Mouse (Mus musculus) spleen, adult 2 months (tissue): Measurements from ENCODE around the gene Meox1. TPM values are rescaled to one million over a fixed set of nuclear protein-coding genes. Genes with fewer than 3 reads are reported as not detected.

Source experiments
- DNase-seq, 2 experiments: peaks; one replicate each; pipeline versions ENCODE4 v3.0.0 to v3.0.0-alpha.2; 2012 to 2021; ENCODE audit warnings: low spot score in 2 of 2, low read depth in 1 of 2
- H3K27ac ChIP-seq: fragments of 200-500 bp; 2 replicates; pipeline ENCODE4 v1.5.1; 2012; ENCODE audit warnings: low read length, inconsistent platforms; ENCODE audit not compliant: insufficient read depth
- H3K27me3 ChIP-seq: fragments of 200-500 bp; 2 replicates; pipeline ENCODE4 v1.6.1; 2012; ENCODE audit warnings: mild to moderate bottlenecking, moderate library complexity, low read length, inconsistent platforms; ENCODE audit not compliant: control insufficient read depth, insufficient read depth
- H3K36me3 ChIP-seq: fragments of 200-500 bp; 2 replicates; pipeline ENCODE4 v1.6.1; 2012; ENCODE audit warnings: mild to moderate bottlenecking, low read length, inconsistent platforms; ENCODE audit not compliant: control insufficient read depth, insufficient read depth
- H3K4me1 ChIP-seq: fragments of 200-500 bp; 2 replicates; pipeline ENCODE4 v1.6.1; 2011; ENCODE audit warnings: inconsistent platforms; ENCODE audit not compliant: control insufficient read depth, insufficient read depth, insufficient read length
- H3K4me3 ChIP-seq: fragments of 200-500 bp; 2 replicates; pipeline ENCODE4 v1.5.1; 2011; ENCODE audit warnings: mild to moderate bottlenecking, inconsistent platforms; ENCODE audit not compliant: insufficient read depth, insufficient read length; ENCODE audit errors: extremely low read depth
- CTCF ChIP-seq: fragments of 200-500 bp; IDR thresholded peaks from 2 replicates; pipeline ENCODE4 v1.5.1; 2011; ENCODE audit warnings: mild to moderate bottlenecking, inconsistent platforms; ENCODE audit not compliant: insufficient read depth, insufficient read length, insufficient replicate concordance; ENCODE audit errors: extremely low read depth
- POLR2A ChIP-seq: fragments of 200-500 bp; IDR thresholded peaks from 2 replicates; pipeline ENCODE4 v1.6.1; 2011; ENCODE audit warnings: low read depth, low read length, inconsistent platforms
- WGBS: fragments of 180-500 bp; shearing (Covaris S2); methylation state at CpG from one replicate; pipeline ENCODE4 v1.1.7; 2018; 5-methylcytosine and 5-hydroxymethylcytosine counted together
- polyA plus RNA-seq: library from polyadenylated mRNA; depleted of rRNA; stranded (reverse); fragments of >200 nt; gene quantifications from 2 replicates; pipeline ENCODE4 v1.2.3, GENCODE M21; 2012

The Meox1 gene
- polyA plus RNA-seq, 1 experiment: 0.40 TPM

DNA sequence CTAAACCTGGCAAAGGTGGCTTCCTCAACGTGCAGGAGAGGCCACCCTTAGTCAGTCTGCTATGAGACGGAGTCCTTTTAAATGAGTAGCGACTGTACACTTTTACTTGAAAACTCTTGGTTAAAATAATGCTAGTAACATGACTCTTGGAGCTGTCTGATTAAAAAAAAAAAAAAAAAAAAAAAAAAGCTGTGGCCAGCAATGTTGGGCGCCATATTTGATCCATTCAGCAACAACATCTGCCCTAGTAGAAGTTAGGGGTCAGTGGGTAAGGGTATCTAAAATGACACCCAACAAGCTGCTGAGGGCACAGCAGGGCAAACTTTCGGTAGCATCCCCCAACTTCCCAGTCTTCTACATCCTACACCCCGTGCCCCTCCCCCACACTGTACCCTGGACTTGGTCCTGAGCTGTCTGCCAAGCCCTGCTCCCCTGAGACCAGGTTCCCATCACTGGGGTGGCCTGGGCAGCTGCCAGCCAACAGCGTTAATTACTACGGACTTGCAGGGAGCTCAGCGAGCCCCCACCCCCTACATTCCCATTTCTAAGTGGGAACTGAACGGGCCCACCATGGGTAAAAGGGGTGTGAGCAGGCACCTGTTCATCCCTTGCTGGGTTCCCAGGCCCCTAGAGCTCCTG lies 32.9 kb upstream of the Meox1 start:
- DNase-seq: no peak
- 89% methylated on average over 10 of the region's 10 CpGs for WGBS
- Histone ChIP-seq H3K4me1 (peaks cover 4% of the 10 kb centered on the region; the same call in 1 of the 2 replicates), H3K36me3 (no peaks in the 10 kb centered on the region), H3K4me3 (no peak overlapping the region), H3K27me3 (no peaks in the 10 kb centered on the region), H3K27ac (no peak overlapping the region)
- TF ChIP-seq POLR2A: no peak
- TF ChIP-seq CTCF: no peak

DNA sequence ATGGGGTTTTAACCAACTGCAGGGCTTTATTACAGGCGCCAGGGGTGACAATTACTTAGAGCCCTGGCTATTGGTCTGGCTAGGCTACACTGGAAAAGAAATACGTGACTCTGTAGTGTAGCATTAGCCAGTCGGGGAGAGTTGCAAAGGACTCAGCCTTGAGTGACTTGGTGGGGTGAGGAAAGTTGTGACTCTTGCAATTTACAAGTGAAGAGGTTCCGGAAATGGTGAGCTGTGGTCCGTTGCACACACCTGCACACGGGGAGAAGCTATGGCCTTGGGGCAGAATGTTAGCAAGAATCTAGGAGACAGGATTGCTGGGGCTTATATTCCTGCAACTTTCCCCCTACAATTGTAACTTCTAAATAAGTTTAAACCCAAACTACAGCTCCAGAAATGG lies 31.5 kb upstream of the Meox1 start:
- 53% methylated on average over 6 of the region's 6 CpGs for WGBS
- TF ChIP-seq CTCF (no peak), POLR2A (no peak)
- peak in 1 of 2 experiments; percentile 13 for DNase-seq
- Histone ChIP-seq H3K27me3 (no peaks in the 10 kb centered on the region), H3K36me3 (no peaks in the 10 kb centered on the region), H3K4me3 (no peak overlapping the region), H3K4me1 (peaks cover 4% of the 10 kb centered on the region; the same call in 1 of the 2 replicates), H3K27ac (no peak overlapping the region)

DNA sequence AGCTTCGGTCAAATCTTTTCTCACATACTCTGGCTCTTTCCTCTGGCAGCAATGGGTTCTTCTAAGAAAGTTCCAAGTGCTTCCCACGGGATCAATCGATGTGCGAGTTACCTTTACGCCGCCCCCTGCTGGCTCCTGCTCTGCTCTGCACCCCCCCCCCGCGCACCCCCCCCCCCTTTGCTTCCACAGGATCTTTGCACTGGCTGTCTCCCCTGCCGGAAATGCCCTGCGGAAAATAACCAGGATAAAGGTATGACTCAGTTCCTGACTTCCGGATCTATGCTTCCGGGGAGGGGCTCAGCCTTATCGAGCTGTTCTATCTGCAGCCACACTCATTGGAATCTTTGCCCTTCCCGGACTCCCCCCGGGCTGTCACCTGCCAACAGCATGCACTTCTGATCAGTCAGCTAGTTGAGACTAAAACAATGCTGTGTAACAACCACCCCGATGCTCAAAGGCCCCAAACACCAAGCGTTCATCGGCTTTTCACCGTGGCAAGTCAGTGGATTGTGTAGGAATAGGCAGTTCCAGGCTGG lies 30.3 kb upstream of the Meox1 start:
- no peak overlapping the region for H3K27ac ChIP-seq
- WGBS: 62% methylated on average over 17 of the region's 19 CpGs
- TF ChIP-seq POLR2A (no peak), CTCF (no peak)
- no peak overlapping the region for H3K4me3 ChIP-seq
- H3K27me3 ChIP-seq: no peaks in the 10 kb centered on the region
- DNase-seq: no peak
- peaks cover 4% of the 10 kb centered on the region; the same call in 1 of the 2 replicates for H3K4me1 ChIP-seq
- H3K36me3 ChIP-seq: no peaks in the 10 kb centered on the region

DNA sequence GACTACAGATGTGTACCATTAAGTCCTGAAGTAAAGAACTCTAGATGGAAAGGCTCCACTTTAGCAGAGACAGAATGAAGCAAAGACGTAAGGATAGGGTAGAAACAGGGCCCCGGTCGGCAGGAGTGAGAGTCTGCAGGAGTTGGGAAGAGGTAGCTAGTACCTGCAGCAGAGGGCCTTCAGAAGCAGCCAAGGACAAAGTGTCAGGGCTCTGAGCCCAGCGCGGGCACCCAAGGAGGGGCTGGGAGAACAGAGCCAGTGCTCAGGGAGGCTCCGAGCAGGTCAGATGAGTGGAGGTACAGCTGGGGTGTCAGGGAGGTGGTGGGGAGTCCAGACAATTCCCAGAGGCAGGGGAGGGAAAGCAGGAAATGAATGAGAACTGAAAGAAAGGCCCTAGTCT lies 29.8 kb upstream of the Meox1 start:
- Histone ChIP-seq H3K27me3 (no peaks in the 10 kb centered on the region), H3K4me1 (peaks cover 4% of the 10 kb centered on the region; the same call in 1 of the 2 replicates), H3K27ac (no peak overlapping the region), H3K36me3 (no peaks in the 10 kb centered on the region), H3K4me3 (no peak overlapping the region)
- no peak for TF ChIP-seq CTCF
- no peak for TF ChIP-seq POLR2A
- 89% methylated on average over 6 of the region's 6 CpGs for WGBS
- no peak for DNase-seq

DNA sequence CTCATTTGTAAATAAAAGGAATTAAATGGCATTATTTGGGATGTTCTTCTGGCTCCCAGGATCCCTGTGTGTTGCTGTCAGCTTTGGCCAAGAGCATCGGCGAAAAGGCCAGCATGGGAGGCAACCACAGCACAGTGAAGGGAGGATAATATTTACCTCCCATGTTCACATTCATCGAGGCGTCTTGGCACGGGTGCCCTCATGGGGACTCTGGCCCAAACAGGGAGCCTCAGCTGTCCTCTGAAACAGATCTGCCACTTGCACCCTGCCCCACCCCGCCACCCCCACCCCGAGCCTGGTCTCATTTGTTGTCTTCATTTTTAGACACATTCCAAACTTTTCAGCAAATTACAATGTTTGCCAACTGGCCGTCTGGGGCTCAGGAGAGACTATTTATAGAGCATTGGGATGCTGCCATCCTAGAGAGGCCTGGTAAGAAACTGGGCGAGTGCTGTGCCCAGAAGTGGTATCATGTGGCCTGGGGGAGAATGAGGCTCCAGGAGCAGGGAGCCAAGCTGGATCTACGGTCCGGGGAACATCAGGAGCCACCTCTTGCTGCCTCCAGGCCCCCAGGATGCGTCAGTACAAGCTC lies 27.3 kb upstream of the Meox1 start:
- Histone ChIP-seq H3K4me1 (peaks cover 4% of the 10 kb centered on the region; the same call in 1 of the 2 replicates), H3K4me3 (no peak overlapping the region), H3K27ac (no peak overlapping the region), H3K27me3 (no peaks in the 10 kb centered on the region), H3K36me3 (no peaks in the 10 kb centered on the region)
- TF ChIP-seq POLR2A: no peak
- TF ChIP-seq CTCF: no peak
- DNase-seq: no peak
- 85% methylated on average over 12 of the region's 12 CpGs for WGBS

DNA sequence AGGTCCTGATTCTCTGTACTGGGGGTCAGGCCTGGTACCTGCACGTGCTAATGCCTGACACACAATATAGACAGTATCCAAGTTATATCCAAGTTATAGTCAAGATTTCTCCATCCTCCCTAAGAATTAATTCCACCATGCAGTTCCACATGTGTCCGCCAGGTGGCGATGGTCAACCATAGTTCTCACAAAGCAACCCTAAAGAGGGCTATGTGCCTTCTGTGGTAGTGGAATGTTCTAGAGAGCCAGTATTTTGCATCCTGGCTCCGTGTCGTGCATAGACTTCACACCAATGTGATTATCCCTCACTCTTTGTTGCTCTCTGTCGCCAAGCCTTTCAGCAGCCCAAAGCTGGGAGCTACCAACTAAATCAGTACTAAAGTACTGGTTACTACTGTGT lies 25.5 kb upstream of the Meox1 start:
- H3K4me3 ChIP-seq: no peak overlapping the region
- TF ChIP-seq POLR2A: no peak
- TF ChIP-seq CTCF: peak; percentile 80; the same call in 1 of the 2 replicates
- WGBS: under 1% methylated on average over 6 of the region's 6 CpGs
- no peaks in the 10 kb centered on the region; the same call in 1 of the 2 replicates for H3K4me1 ChIP-seq
- H3K36me3 ChIP-seq: no peaks in the 10 kb centered on the region
- no peaks in the 10 kb centered on the region for H3K27me3 ChIP-seq
- no peak overlapping the region for H3K27ac ChIP-seq
- DNase-seq: peak; percentile 45 to 68

DNA sequence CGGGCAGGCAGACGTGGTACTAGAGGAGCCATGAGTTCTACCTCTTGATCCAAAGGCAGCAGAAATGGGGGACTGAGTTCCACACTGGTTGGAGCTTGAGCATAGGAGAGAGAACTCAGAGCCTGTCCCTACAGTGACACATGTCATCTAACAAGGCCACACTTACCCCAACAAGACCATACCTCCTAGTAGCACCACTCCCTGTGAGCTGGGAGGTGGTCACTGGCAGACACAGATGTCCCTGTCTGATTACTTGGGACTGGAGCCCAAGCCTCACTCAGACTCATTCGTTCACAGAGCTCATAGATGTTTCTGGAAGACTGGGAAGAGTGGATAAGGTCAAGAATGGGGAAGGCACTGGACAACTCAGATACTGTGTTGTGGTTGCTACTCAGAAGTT lies 24.4 kb upstream of the Meox1 start:
- no peaks in the 10 kb centered on the region for H3K27me3 ChIP-seq
- H3K4me1 ChIP-seq: no peaks in the 10 kb centered on the region
- WGBS: 67% methylated on average over 3 of the region's 3 CpGs
- no peak for TF ChIP-seq CTCF
- no peak for TF ChIP-seq POLR2A
- H3K4me3 ChIP-seq: no peak overlapping the region
- H3K27ac ChIP-seq: no peak overlapping the region
- H3K36me3 ChIP-seq: no peaks in the 10 kb centered on the region
- no peak for DNase-seq
